Mouse (Mus musculus) CD8-positive naive resting alpha-beta T cell, adult 2 months (primary cell): ENCODE measurements around the gene Angptl8.

Source experiments
- DNase-seq, 2 experiments: peaks; one replicate each; pipeline ENCODE4 v3.0.0; 2022; ENCODE audit warnings: low read depth in 2 of 2, low spot score in 2 of 2

The Angptl8 gene

GRCm38 (mm10) chr9:21811170-21811569 is 24.1 kb upstream of the Angptl8 start:
- DNase-seq, result no peak

GRCm38 (mm10) chr9:21816716-21817305 is 18.5 kb upstream of the Angptl8 start:
- DNase-seq, result no peak

GRCm38 (mm10) chr9:21818125-21818524 is 17.2 kb upstream of the Angptl8 start:
- no peak for DNase-seq

- no peak for DNase-seq
Measured at GRCm38 (mm10) chr9:21818561-21818960, 16.7 kb upstream of the Angptl8 start.

- DNase-seq, result no peak
Measured at GRCm38 (mm10) chr9:21819181-21819729, 16.1 kb upstream of the Angptl8 start.

- no peak for DNase-seq
Measured at GRCm38 (mm10) chr9:21820183-21820582, 15.1 kb upstream of the Angptl8 start.

- no peak for DNase-seq
Measured at GRCm38 (mm10) chr9:21822686-21823085, 12.6 kb upstream of the Angptl8 start.

- DNase-seq, result no peak
Measured at GRCm38 (mm10) chr9:21823957-21824356, 11.4 kb upstream of the Angptl8 start.

- DNase-seq, result no peak
Measured at GRCm38 (mm10) chr9:21824366-21824765, 10.9 kb upstream of the Angptl8 start.

GRCm38 (mm10) chr9:21829834-21830460 is 5.4 kb upstream of the Angptl8 start:
- DNase-seq, result no peak

GRCm38 (mm10) chr9:21830461-21830850 is 4.9 kb upstream of the Angptl8 start:
- DNase-seq, result no peak

GRCm38 (mm10) chr9:21830936-21831335 is 4.4 kb upstream of the Angptl8 start:
- no peak for DNase-seq

- DNase-seq, result no peak
Measured at GRCm38 (mm10) chr9:21831558-21832240, 3.6 kb upstream of the Angptl8 start.

GRCm38 (mm10) chr9:21837690-21838089 is 2.4 kb downstream of the Angptl8 start:
- no peak for DNase-seq

- peak in 1 of 2 experiments; percentile 46 for DNase-seq
Measured at GRCm38 (mm10) chr9:21840115-21840787, 4.9 kb downstream of the Angptl8 start.

- no peak for DNase-seq
Measured at GRCm38 (mm10) chr9:21841340-21841739, 6.0 kb downstream of the Angptl8 start.

GRCm38 (mm10) chr9:21842391-21842790 is 7.1 kb downstream of the Angptl8 start:
- no peak for DNase-seq

GRCm38 (mm10) chr9:21843086-21843485 is 7.8 kb downstream of the Angptl8 start:
- no peak for DNase-seq

GRCm38 (mm10) chr9:21845381-21846080 is 10.2 kb downstream of the Angptl8 start:
- DNase-seq, result no peak

GRCm38 (mm10) chr9:21846755-21847341 is 11.5 kb downstream of the Angptl8 start:
- no peak for DNase-seq

GRCm38 (mm10) chr9:21847425-21847824 is 12.1 kb downstream of the Angptl8 start:
- no peak for DNase-seq
